Mouse (Mus musculus) heart, postnatal 0 days (tissue): ENCODE measurements around the gene Hcrtr1. TPM values are rescaled to one million over a fixed set of nuclear protein-coding genes. Genes with fewer than 3 reads are reported as not detected.

Source experiments
- ATAC-seq: fragments of 200-750 bp; cut with Nextera tagmentation; 2 replicates; pipeline ENCODE4 v1.8.0; 2017; ENCODE audit warnings: low read depth, moderate number of reproducible peaks, moderate library complexity; ENCODE audit not compliant: insufficient read depth
- DNase-seq: peaks from one replicate; pipeline ENCODE4 v3.0.0-alpha.2; 2016; ENCODE audit warnings: low spot score
- H3K27ac ChIP-seq: fragments of 300-500 bp; sonication (generic); 2 replicates; pipeline ENCODE4 v1.5.1; 2014; ENCODE audit warnings: low read depth, mild to moderate bottlenecking
- H3K27me3 ChIP-seq: fragments of 300-500 bp; sonication (generic); 2 replicates; pipeline ENCODE4 v1.6.1; 2014; ENCODE audit warnings: low read length, mixed read lengths; ENCODE audit not compliant: control insufficient read depth, insufficient read depth
- H3K36me3 ChIP-seq: fragments of 300-500 bp; sonication (generic); replicated peaks from 2 replicates; pipeline ENCODE4 v1.6.1; 2014; ENCODE audit warnings: low read length, mixed read lengths; ENCODE audit not compliant: control insufficient read depth, insufficient read depth
- H3K4me1 ChIP-seq: fragments of 300-500 bp; sonication (generic); 2 replicates; pipeline ENCODE4 v1.6.1; 2014; ENCODE audit warnings: antibody characterized with exemption; ENCODE audit not compliant: control insufficient read depth, insufficient read depth
- H3K4me2 ChIP-seq: fragments of 300-500 bp; sonication (generic); 2 replicates; pipeline ENCODE4 v1.6.1; 2014; ENCODE audit warnings: low read depth, mild to moderate bottlenecking, low read length, moderate library complexity
- H3K4me3 ChIP-seq: fragments of 300-500 bp; sonication (generic); 2 replicates; pipeline ENCODE4 v1.5.1; 2014; ENCODE audit warnings: low read depth, low read length
- H3K9ac ChIP-seq: fragments of 300-500 bp; sonication (generic); replicated peaks from 2 replicates; pipeline ENCODE4 v1.6.1; 2014; ENCODE audit warnings: low read depth, low read length, mixed read lengths
- H3K9me3 ChIP-seq: fragments of 300-500 bp; sonication (generic); replicated peaks from 2 replicates; pipeline ENCODE4 v1.6.1; 2016; ENCODE audit warnings: low read length; ENCODE audit not compliant: control insufficient read depth
- CTCF ChIP-seq: IDR thresholded peaks from 2 replicates; pipeline ENCODE4 v1.5.1; 2016; ENCODE audit warnings: antibody characterized with exemption, control low read depth, low read depth
- EP300 ChIP-seq: IDR thresholded peaks from 2 replicates; pipeline ENCODE4 v1.6.1; 2016; ENCODE audit warnings: antibody characterized with exemption, low read depth
- WGBS: fragments of 180-500 bp; shearing (Covaris S2); extraction: QIAGEN DNeasy Blood & Tissue Kit; methylation state at CpG from one replicate; pipeline ENCODE4 v1.1.7; 2014; 5-methylcytosine and 5-hydroxymethylcytosine counted together
- polyA plus RNA-seq: library from polyadenylated mRNA; unstranded; fragments of >200 nt; fragmentation: Nextera tagmentation; extraction: Ambion mirVana; gene quantifications from 2 replicates; pipeline ENCODE4 v1.2.1, GENCODE M21; 2015
- total RNA-seq: library from RNA; depleted of rRNA; stranded (reverse); fragments of >200 nt; gene quantifications from 2 replicates; pipeline ENCODE4 v1.2.3, GENCODE M21; 2014; ENCODE audit warnings: low replicate concordance

The Hcrtr1 gene
- total and polyA plus RNA-seq, 2 experiments from 2014 or later = not detected

- peaks cover 45% of the 10 kb centered on the region for H3K27me3 ChIP-seq
- WGBS = 2% methylated on average over 54 of the region's 57 CpGs
- no peak overlapping the region for H3K9ac ChIP-seq
- peak; percentile 89 for TF ChIP-seq CTCF
- no peak for TF ChIP-seq EP300
- H3K36me3 ChIP-seq = no peaks in the 10 kb centered on the region
- DNase-seq = peak; percentile 42
- H3K4me1 ChIP-seq = peaks cover 6% of the 10 kb centered on the region
- no peaks in the 10 kb centered on the region for H3K9me3 ChIP-seq
- no peak overlapping the region for H3K27ac ChIP-seq
- ATAC-seq = peak; percentile 80
- peak overlapping the region; percentile 36 for H3K4me3 ChIP-seq
- H3K4me2 ChIP-seq = peak overlapping the region; percentile 48
These were observed 532 bp downstream of the Hcrtr1 start for GRCm38 (mm10) chr4:130138441-130139213.

- DNase-seq (no peak), ATAC-seq (no peak)
- TF ChIP-seq CTCF = no peak
- TF ChIP-seq EP300 = no peak
- H3K4me1 ChIP-seq = no peaks in the 10 kb centered on the region
- H3K9ac ChIP-seq = no peak overlapping the region
- H3K27me3 ChIP-seq = peaks cover 17% of the 10 kb centered on the region
- H3K36me3 ChIP-seq = peaks cover 2% of the 10 kb centered on the region
- 42% methylated on average over 6 of the region's 6 CpGs for WGBS
- no peak overlapping the region for H3K4me3 ChIP-seq
- H3K9me3 ChIP-seq = no peaks in the 10 kb centered on the region
- H3K4me2 ChIP-seq = no peak overlapping the region
- no peak overlapping the region for H3K27ac ChIP-seq
These were observed 5.8 kb downstream of the Hcrtr1 start for GRCm38 (mm10) chr4:130133399-130133798.

- no peak for ATAC-seq
These were observed 7.6 kb downstream of the Hcrtr1 start for GRCm38 (mm10) chr4:130131448-130132105.

GRCm38 (mm10) chr4:130130641-130131350 is 8.4 kb downstream of the Hcrtr1 start:
- no peak for ATAC-seq
- DNase-seq = no peak
- Histone ChIP-seq H3K9ac (no peak overlapping the region), H3K4me3 (no peak overlapping the region), H3K4me2 (no peak overlapping the region), H3K27me3 (no peaks in the 10 kb centered on the region), H3K27ac (no peak overlapping the region), H3K9me3 (no peaks in the 10 kb centered on the region), H3K36me3 (peaks cover 28% of the 10 kb centered on the region), H3K4me1 (no peaks in the 10 kb centered on the region)
- no peak for TF ChIP-seq CTCF
- 63% methylated on average over 13 of the region's 13 CpGs for WGBS

More at GRCm38 (mm10) chr4:130131448-130132105, 7.6 kb downstream of the Hcrtr1 start:
- Histone ChIP-seq H3K27ac (no peak overlapping the region), H3K9ac (no peak overlapping the region), H3K9me3 (no peaks in the 10 kb centered on the region), H3K4me2 (no peak overlapping the region), H3K36me3 (peaks cover 20% of the 10 kb centered on the region), H3K27me3 (peaks cover 4% of the 10 kb centered on the region; the same call in 1 of the 2 replicates), H3K4me1 (no peaks in the 10 kb centered on the region), H3K4me3 (no peak overlapping the region)
- 92% methylated on average over 7 of the region's 7 CpGs for WGBS
- TF ChIP-seq CTCF = no peak
- no peak for TF ChIP-seq EP300
- DNase-seq = no peak

GRCm38 (mm10) chr4:130130082-130130481 is 9.1 kb downstream of the Hcrtr1 start:
- DNase-seq = no peak
- H3K36me3 ChIP-seq = peaks cover 35% of the 10 kb centered on the region
- H3K9me3 ChIP-seq = no peaks in the 10 kb centered on the region
- no peak overlapping the region for H3K9ac ChIP-seq
- H3K27ac ChIP-seq = no peak overlapping the region
- no peak overlapping the region for H3K4me3 ChIP-seq
- H3K4me2 ChIP-seq = no peak overlapping the region
- H3K4me1 ChIP-seq = no peaks in the 10 kb centered on the region
- H3K27me3 ChIP-seq = no peaks in the 10 kb centered on the region
- no peak for TF ChIP-seq EP300
- no peak for TF ChIP-seq CTCF
- ATAC-seq = no peak
- 84% methylated on average over 10 of the region's 10 CpGs for WGBS
